Mouse (Mus musculus) testis, adult 2 months (tissue): ENCODE measurements around the gene Gm21560.
"Not testable (repeated sequence)": the region's sequence is repeated elsewhere in the genome, so short reads cannot be mapped to it uniquely, and the experiment has no call there.

Experiments used
- CTCF ChIP-seq: fragments of 200-500 bp; IDR thresholded peaks from 2 replicates; pipeline ENCODE4 v1.5.1; 2012; ENCODE audit warnings: low read depth, mild to moderate bottlenecking, inconsistent platforms, low read length, moderate library complexity; ENCODE audit not compliant: control insufficient read depth, insufficient read depth, insufficient replicate concordance
- POLR2A ChIP-seq: fragments of 200-500 bp; IDR thresholded peaks from 2 replicates; pipeline ENCODE4 v1.6.1; 2012; ENCODE audit warnings: low read depth, mild to moderate bottlenecking, inconsistent platforms, low read length, moderate library complexity; ENCODE audit not compliant: control insufficient read depth

DNA sequence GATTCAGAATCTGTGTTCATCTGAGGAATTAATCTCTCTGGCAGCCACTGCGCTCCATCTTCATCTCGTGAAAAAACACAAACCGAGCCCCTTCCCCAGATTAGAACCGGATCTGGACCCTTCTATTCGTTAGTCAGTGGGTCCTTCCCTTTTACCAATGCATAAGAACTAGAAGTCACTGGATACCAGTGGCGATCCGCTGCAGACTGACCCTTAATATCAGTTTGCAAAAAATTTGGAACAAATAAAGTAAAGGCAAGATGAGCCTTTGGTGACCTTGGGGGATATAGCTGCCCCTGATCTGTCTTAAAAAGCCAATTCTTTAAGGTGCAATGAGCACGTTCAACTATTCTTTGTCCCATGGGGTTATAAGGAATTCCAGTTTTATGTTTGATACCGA, 55.6 kb downstream of the Gm21560 start:
- TF ChIP-seq CTCF, POLR2A: not testable (repeated sequence)
